Mouse (Mus musculus): ENCODE data around the gene Xiap. TPM values are rescaled to one million over a fixed set of nuclear protein-coding genes. Genes with fewer than 3 reads are reported as not detected.

Xiap gene
- polyA plus RNA-seq, 2 experiments = 14.9 to 32.6 TPM

DNA sequence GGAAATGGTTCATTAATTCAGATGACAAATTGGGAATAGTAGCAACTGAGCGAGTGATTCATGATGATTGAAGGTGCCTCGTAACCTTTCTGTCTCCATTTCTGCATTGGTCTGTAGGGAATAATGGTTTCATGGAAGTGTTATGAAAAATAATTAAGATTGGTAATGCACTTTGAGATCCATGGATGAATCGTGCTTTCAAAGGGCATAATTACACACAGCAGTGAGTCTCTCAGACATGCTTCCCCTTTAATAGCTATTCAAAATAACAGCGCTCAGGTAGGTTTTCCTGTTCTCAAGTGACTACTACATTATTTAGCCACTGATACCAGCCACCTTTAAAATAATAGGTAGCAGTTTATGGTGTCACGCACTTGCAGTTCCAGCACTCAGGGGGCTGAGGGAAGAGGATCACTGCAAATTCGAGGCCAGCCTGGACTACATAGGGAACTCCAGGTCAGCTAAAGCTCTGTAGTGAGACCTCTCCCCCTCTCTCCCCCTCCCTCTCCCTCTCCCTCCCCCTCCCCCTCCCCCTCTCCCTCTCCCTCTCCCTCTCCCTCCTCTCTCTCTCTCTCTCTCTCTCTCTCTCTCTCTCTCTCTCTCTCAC, 60.1 kb downstream of the Xiap start:
- H3K9ac ChIP-seq (ENCODE audit: low read depth, low read length, severe bottlenecking) = no peak overlapping the region
- H3K27me3 ChIP-seq (ENCODE audit: control insufficient read depth, insufficient read depth, low read length) = no peaks in the 10 kb centered on the region
- TF ChIP-seq POLR2A (IDR thresholded peaks at IDR 0.05; ENCODE audit: borderline replicate concordance, extremely low read depth, insufficient read depth, insufficient read length) = no peak
- no peak for ATAC-seq (ENCODE audit: low FRiP score, low read depth)
- H3K4me1 ChIP-seq (ENCODE audit: control insufficient read depth, insufficient read depth, low read length) = no peaks in the 10 kb centered on the region
- DNase-seq (ENCODE audit: low spot score) = no peak
- no peaks in the 10 kb centered on the region for H3K9me3 ChIP-seq (ENCODE audit: control insufficient read depth, low read length)
- H3K36me3 ChIP-seq (ENCODE audit: control insufficient read depth, insufficient read depth, low read length) = no peaks in the 10 kb centered on the region
- H3K4me2 ChIP-seq (replicated peaks; ENCODE audit: low read depth, low read length, severe bottlenecking) = no peak overlapping the region
- no peak overlapping the region for H3K4me3 ChIP-seq (replicated peaks; ENCODE audit: low read length)
- WGBS = 77% methylated on average over 6 of the region's 6 CpGs
- no peak overlapping the region for H3K27ac ChIP-seq (replicated peaks; ENCODE audit: low read depth, low read length)

DNA sequence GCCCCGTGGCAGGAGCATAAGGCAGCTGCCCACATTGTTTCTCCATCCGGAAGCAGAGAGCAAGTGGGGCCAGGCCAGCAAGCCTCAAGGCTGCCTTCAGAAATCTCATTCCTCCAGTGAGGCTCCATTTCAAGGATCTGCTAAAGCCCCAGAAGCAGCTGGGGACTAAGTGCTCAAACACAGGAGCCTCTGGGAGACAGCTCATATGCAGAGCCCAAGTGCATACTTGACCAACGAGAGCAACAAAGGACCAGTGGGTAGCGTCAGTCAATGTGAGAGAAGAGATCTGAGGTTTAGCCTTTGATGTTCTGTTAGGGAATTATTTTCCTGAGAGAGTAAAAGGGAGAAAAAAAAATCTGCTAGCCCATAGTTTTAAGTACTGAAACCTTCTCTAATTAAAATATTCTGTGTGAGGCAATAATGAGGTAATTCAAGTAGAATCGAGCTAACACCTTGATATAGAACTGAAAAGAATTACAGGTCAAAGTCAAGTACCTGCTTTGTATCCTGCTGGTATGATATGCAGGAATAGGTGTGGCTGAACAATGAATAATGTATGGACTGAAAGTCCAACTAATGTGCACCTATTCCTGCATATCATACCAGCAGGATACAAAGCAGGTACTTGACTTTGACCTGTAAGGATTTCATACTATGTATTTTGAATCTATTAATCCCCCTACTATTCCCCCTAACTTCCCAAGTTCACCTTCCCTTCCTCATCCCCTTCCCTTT, 65.7 kb downstream of the Xiap start:
- H3K27ac ChIP-seq (replicated peaks; ENCODE audit: low read depth, low read length) = no peak overlapping the region
- H3K4me3 ChIP-seq (replicated peaks; ENCODE audit: low read length) = no peak overlapping the region
- H3K27me3 ChIP-seq (ENCODE audit: control insufficient read depth, insufficient read depth, low read length) = no peaks in the 10 kb centered on the region
- H3K4me2 ChIP-seq (replicated peaks; ENCODE audit: low read depth, low read length, severe bottlenecking) = no peak overlapping the region
- ATAC-seq (ENCODE audit: low FRiP score, low read depth) (no peak), DNase-seq (ENCODE audit: low spot score) (no peak)
- H3K36me3 ChIP-seq (ENCODE audit: control insufficient read depth, insufficient read depth, low read length) = no peaks in the 10 kb centered on the region
- H3K9me3 ChIP-seq (ENCODE audit: control insufficient read depth, low read length) = no peaks in the 10 kb centered on the region
- no peak overlapping the region for H3K9ac ChIP-seq (ENCODE audit: low read depth, low read length, severe bottlenecking)
- 75% methylated on average over 5 of the region's 5 CpGs for WGBS
- TF ChIP-seq POLR2A (IDR thresholded peaks at IDR 0.05; ENCODE audit: borderline replicate concordance, extremely low read depth, insufficient read depth, insufficient read length) = no peak
- no peaks in the 10 kb centered on the region for H3K4me1 ChIP-seq (ENCODE audit: control insufficient read depth, insufficient read depth, low read length)

DNA sequence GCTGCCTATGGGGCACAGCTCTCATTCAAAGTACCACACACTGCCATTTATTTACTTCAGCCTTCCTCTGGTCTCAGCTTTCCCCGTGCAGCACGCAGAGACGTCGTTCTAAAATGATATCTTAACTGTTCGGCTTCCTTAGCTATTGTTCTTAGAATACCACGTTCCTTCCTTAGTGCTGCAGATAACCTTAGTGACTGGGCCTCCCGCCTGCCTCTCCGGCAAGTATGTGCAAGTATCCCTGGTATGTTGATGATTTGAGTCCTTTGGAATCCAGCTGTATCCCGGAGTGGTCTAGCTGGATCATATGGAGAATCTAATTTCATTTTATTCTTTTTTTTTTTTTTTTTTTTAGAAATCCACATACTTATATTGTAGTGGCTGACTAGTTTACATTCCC, 80.4 kb downstream of the Xiap start:
- 42% methylated on average over 9 of the region's 9 CpGs for WGBS
- Histone ChIP-seq H3K9ac (ENCODE audit: low read depth, low read length, severe bottlenecking) (no peak overlapping the region), H3K36me3 (ENCODE audit: control insufficient read depth, insufficient read depth, low read length) (no peaks in the 10 kb centered on the region), H3K4me1 (ENCODE audit: control insufficient read depth, insufficient read depth, low read length) (no peaks in the 10 kb centered on the region), H3K9me3 (ENCODE audit: control insufficient read depth, low read length) (no peaks in the 10 kb centered on the region), H3K4me3 (replicated peaks; ENCODE audit: low read length) (no peak overlapping the region), H3K4me2 (replicated peaks; ENCODE audit: low read depth, low read length, severe bottlenecking) (no peak overlapping the region), H3K27me3 (ENCODE audit: control insufficient read depth, insufficient read depth, low read length) (no peaks in the 10 kb centered on the region), H3K27ac (replicated peaks; ENCODE audit: low read depth, low read length) (no peak overlapping the region)
- no peak for TF ChIP-seq POLR2A (IDR thresholded peaks at IDR 0.05; ENCODE audit: borderline replicate concordance, extremely low read depth, insufficient read depth, insufficient read length)
- peak; percentile 26 for DNase-seq (ENCODE audit: low spot score)
- ATAC-seq (ENCODE audit: low FRiP score, low read depth) = peak; percentile 62; the same call in 1 of the 2 replicates

DNA sequence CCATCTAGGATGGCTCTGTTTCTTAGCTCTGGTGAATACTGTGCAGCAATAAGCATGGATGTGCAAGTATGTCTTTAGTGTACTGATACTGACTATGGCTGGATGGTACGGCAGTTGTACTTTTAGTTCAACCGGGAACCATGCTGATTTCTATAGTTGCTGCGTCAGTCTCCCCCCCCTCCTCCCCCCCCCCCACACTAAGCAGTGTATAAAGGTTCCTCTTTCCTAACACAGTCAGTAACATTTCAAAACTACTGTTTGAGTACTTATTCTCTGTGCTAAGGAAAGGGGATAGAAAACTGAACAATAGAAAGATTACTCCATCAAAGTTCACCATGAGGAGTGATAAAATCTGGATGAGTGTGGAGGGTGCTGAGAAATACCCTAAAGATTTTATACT, 83.1 kb downstream of the Xiap start:
- no peak for TF ChIP-seq POLR2A (IDR thresholded peaks at IDR 0.05; ENCODE audit: borderline replicate concordance, extremely low read depth, insufficient read depth, insufficient read length)
- H3K27me3 ChIP-seq (ENCODE audit: control insufficient read depth, insufficient read depth, low read length) = no peaks in the 10 kb centered on the region
- H3K4me1 ChIP-seq (ENCODE audit: control insufficient read depth, insufficient read depth, low read length) = no peaks in the 10 kb centered on the region
- DNase-seq (ENCODE audit: low spot score) = no peak
- no peak for ATAC-seq (ENCODE audit: low FRiP score, low read depth)
- no peak overlapping the region for H3K4me3 ChIP-seq (replicated peaks; ENCODE audit: low read length)
- no peak overlapping the region for H3K4me2 ChIP-seq (replicated peaks; ENCODE audit: low read depth, low read length, severe bottlenecking)
- no peaks in the 10 kb centered on the region for H3K9me3 ChIP-seq (ENCODE audit: control insufficient read depth, low read length)
- 85% methylated on average over 3 of the region's 3 CpGs for WGBS
- no peaks in the 10 kb centered on the region for H3K36me3 ChIP-seq (ENCODE audit: control insufficient read depth, insufficient read depth, low read length)
- no peak overlapping the region for H3K9ac ChIP-seq (ENCODE audit: low read depth, low read length, severe bottlenecking)
- no peak overlapping the region for H3K27ac ChIP-seq (replicated peaks; ENCODE audit: low read depth, low read length)

DNA sequence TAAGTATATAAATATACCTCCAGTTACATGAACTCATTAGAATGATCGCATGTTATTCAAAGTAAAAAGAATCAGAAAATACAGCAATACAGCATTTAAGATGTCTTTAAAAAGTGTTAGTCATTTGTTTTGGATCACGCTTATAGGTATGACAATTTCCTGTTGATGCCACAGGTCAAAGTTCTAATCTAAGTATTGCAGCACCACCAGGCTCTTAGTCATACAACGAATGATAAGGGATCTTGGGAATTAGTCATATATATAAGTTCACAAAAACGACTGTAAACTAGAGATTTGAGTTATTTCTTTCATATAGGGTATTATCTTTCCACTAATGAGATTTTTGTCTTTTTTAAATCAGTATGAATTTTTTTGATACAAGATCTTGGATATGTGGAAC, 84.5 kb downstream of the Xiap start:
- Histone ChIP-seq H3K9ac (ENCODE audit: low read depth, low read length, severe bottlenecking) (no peak overlapping the region), H3K4me3 (replicated peaks; ENCODE audit: low read length) (no peak overlapping the region), H3K27me3 (ENCODE audit: control insufficient read depth, insufficient read depth, low read length) (no peaks in the 10 kb centered on the region), H3K4me1 (ENCODE audit: control insufficient read depth, insufficient read depth, low read length) (no peaks in the 10 kb centered on the region; the same call in 1 of the 2 replicates), H3K27ac (replicated peaks; ENCODE audit: low read depth, low read length) (no peak overlapping the region), H3K9me3 (ENCODE audit: control insufficient read depth, low read length) (no peaks in the 10 kb centered on the region), H3K36me3 (ENCODE audit: control insufficient read depth, insufficient read depth, low read length) (no peaks in the 10 kb centered on the region), H3K4me2 (replicated peaks; ENCODE audit: low read depth, low read length, severe bottlenecking) (no peak overlapping the region)
- ATAC-seq (ENCODE audit: low FRiP score, low read depth) = no peak
- 84% methylated on average over 4 of the region's 4 CpGs for WGBS
- no peak for DNase-seq (ENCODE audit: low spot score)
- no peak for TF ChIP-seq POLR2A (IDR thresholded peaks at IDR 0.05; ENCODE audit: borderline replicate concordance, extremely low read depth, insufficient read depth, insufficient read length)

Data from limb, embryonic 14.5 days (tissue).